Mouse (Mus musculus) liver, embryonic 14.5 days (tissue): ENCODE measurements around the gene Olfr555.

ENCODE experiments used
- CTCF ChIP-seq: IDR thresholded peaks from 2 replicates; pipeline ENCODE4 v1.5.1; 2016; ENCODE audit warnings: antibody characterized with exemption, low read depth, control low read depth
- EP300 ChIP-seq: IDR thresholded peaks from 2 replicates; pipeline ENCODE4 v1.6.1; 2016; ENCODE audit warnings: antibody characterized with exemption, low read depth

DNA sequence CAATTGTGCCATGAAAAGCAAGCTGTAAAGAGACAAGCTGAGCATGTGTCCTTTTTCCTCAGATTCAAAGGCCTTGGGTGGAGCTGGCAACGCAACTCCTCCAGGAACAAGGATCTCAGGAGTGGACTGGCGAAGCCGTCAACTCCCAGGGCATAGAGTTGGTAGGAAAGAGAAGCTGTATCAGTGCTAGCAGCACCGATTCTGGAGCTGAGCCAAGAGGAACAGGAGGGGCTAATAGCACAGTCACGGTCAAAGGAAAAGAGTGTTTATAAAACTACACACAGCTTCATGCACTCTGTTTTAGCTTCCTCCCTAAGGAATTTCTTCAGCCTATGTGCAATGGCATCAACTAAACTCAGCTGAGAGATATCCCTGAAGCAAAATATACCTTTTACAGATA lies 39.0 kb upstream of the Olfr555 start:
- TF ChIP-seq CTCF (no peak), EP300 (no peak)
